32 mouse cellular contexts compared by ENCODE assay signal in the genomic region with DNA sequence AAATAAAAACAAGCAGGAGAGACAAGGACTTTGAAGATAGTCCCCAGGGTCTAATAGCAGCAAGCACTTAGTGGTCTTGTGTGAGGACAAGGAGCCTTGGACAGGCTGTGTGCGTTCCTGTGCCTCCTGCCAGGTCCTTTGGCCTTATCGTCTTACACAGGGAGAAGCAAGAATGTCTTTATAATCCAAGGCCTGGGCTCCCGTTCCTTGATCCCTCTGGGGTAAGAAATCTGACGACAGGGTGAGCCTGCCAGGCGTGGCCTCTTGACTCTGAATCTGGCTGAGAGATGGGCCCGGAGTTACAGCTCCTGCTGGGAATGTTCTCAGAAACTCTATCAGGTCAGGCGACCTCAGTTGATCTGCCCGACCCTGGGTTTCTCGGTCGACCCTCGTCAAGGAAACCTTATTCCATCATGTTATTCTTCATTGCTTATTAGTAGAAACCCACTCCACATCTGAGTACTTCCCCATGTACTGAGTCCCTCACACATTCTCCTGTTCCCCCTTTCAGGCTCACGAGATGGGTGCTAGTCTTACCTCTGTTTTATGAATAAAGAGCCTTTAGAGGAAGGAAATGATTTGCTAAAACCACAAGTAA. TPM values are rescaled to one million over a fixed set of nuclear protein-coding genes. Genes with fewer than 3 reads are reported as not detected.
DNase-seq lines count a peak whose midpoint lies in the region; ATAC-seq and TF ChIP-seq lines count a peak whose summit lies in the region.
"Had no signal": no experiment of that assay in that cellular context is flagged by ENCODE, and none has a peak within 500 bp of the region (broad histone marks: within the 10 kb centered on the region; RNA-seq: fewer than 3 reads in every experiment).

No protein-coding gene starts in this region.

- H3K4me1 ChIP-seq in hindbrain, embryonic 10.5 days (replicated peaks), result peaks cover 17% of the 10 kb centered on the region
- no peaks in the 10 kb centered on the region for H3K4me1 ChIP-seq in hindbrain, embryonic 16.5 days (ENCODE audit: control insufficient read depth, insufficient read depth, low read depth, low read length)
- no peaks in the 10 kb centered on the region for H3K4me1 ChIP-seq in cerebellum, adult 2 months (ENCODE audit: control insufficient read depth, insufficient read depth, low read length)
- H3K4me1 ChIP-seq: forebrain, embryonic 13.5 days; heart, embryonic 13.5 days had no signal

- no peaks in the 10 kb centered on the region for H3K27me3 ChIP-seq in hindbrain, embryonic 10.5 days (ENCODE audit: insufficient read depth, poor library complexity, severe bottlenecking)
- no peaks in the 10 kb centered on the region for H3K27me3 ChIP-seq in hindbrain, embryonic 16.5 days (replicated peaks; ENCODE audit: control insufficient read depth, insufficient read depth, low read length)
- H3K27me3 ChIP-seq in cerebellum, adult 2 months (ENCODE audit: control insufficient read depth, insufficient read depth, low read length), result no peaks in the 10 kb centered on the region
- H3K27me3 ChIP-seq: embryonic facial prominence, embryonic 15.5 days; forebrain, embryonic 13.5 days; heart, embryonic 13.5 days; hindbrain, embryonic 15.5 days had no signal

- TF ChIP-seq CTCF in gastrocnemius, adult 2 months (IDR thresholded peaks at IDR 0.05), result no peak
- TF ChIP-seq CTCF in cerebellum, adult 2 months (IDR thresholded peaks at IDR 0.05; ENCODE audit: borderline replicate concordance, insufficient read depth, low read depth, low read length), result no peak

- TF ChIP-seq POLR2A in cerebellum, adult 2 months (IDR thresholded peaks at IDR 0.05; ENCODE audit: borderline replicate concordance, insufficient read depth, low read length), result no peak

- H3K9me3 ChIP-seq in hindbrain, embryonic 10.5 days, result no peaks in the 10 kb centered on the region
- H3K9me3 ChIP-seq in hindbrain, embryonic 16.5 days (ENCODE audit: control insufficient read depth, low read length), result no peaks in the 10 kb centered on the region
- H3K9me3 ChIP-seq: embryonic facial prominence, embryonic 10.5 days; embryonic facial prominence, embryonic 15.5 days; forebrain, embryonic 13.5 days; hindbrain, embryonic 15.5 days had no signal

- intact Hi-C loops in gastrocnemius, adult 2 months (cut with DNase I), result no loop called here

- H3K36me3 ChIP-seq in hindbrain, embryonic 10.5 days, result no peaks in the 10 kb centered on the region
- no peaks in the 10 kb centered on the region for H3K36me3 ChIP-seq in hindbrain, embryonic 16.5 days (ENCODE audit: control insufficient read depth, insufficient read depth, low read length)
- H3K36me3 ChIP-seq: embryonic facial prominence, embryonic 10.5 days; embryonic facial prominence, embryonic 15.5 days; heart, embryonic 13.5 days; hindbrain, embryonic 15.5 days had no signal

- peak; percentile 20 for DNase-seq in hindbrain, embryonic 10.5 days (ENCODE audit: low spot score)
- peak; percentile 93 for DNase-seq in gastrocnemius, adult 2 months
- peak; percentile 60 for DNase-seq in gastrocnemius, postnatal 10 days
- peak; percentile 97 for DNase-seq in skeletal muscle tissue, adult 2 months (ENCODE audit: low read depth, low spot score)
- DNase-seq in cerebellum, adult 2 months, result no peak
- DNase-seq: adrenal gland, adult 2 months; B cell, adult 2 months; cerebellum, adult 11 months; cerebellum, postnatal 10 days; heart, postnatal 10 days; kidney, adult 2 months; kidney, postnatal 36 days; liver; lung, adult 2 months; lung, postnatal 10 days; midbrain, embryonic 14.5 days; right cerebral cortex, postnatal 25 days had no signal

- ATAC-seq in hindbrain, embryonic 16.5 days, result no peak
- ATAC-seq: forebrain, embryonic 13.5 days had no signal

- no peak overlapping the region for H3K4me2 ChIP-seq in hindbrain, embryonic 16.5 days (ENCODE audit: low read length)
- H3K4me2 ChIP-seq: embryonic facial prominence, embryonic 15.5 days; forebrain, embryonic 13.5 days; heart, embryonic 13.5 days; hindbrain, embryonic 15.5 days had no signal

- H3K9ac ChIP-seq in hindbrain, embryonic 16.5 days (ENCODE audit: low read depth, low read length), result no peak overlapping the region
- H3K9ac ChIP-seq: embryonic facial prominence, embryonic 15.5 days; forebrain, embryonic 13.5 days; heart, embryonic 13.5 days; hindbrain, embryonic 15.5 days; liver, embryonic 14.5 days had no signal

- WGBS in hindbrain, embryonic 10.5 days, result 35% methylated on average over 12 of the region's 12 CpGs
- 63% methylated on average over 12 of the region's 12 CpGs for WGBS in hindbrain, embryonic 16.5 days
- 52% methylated on average over 12 of the region's 12 CpGs for WGBS in cerebellum, adult 2 months

- H3K4me3 ChIP-seq in hindbrain, embryonic 10.5 days, result no peak overlapping the region
- no peak overlapping the region for H3K4me3 ChIP-seq in hindbrain, embryonic 16.5 days (ENCODE audit: low read length)
- peak overlapping the region; percentile 53 for H3K4me3 ChIP-seq in gastrocnemius, adult 2 months
- H3K4me3 ChIP-seq in cerebellum, adult 2 months (replicated peaks; ENCODE audit: insufficient read depth, low read depth, low read length), result no peak overlapping the region
- H3K4me3 ChIP-seq: embryonic facial prominence, embryonic 10.5 days; embryonic facial prominence, embryonic 15.5 days; forebrain, embryonic 13.5 days; heart, embryonic 13.5 days; hindbrain, embryonic 15.5 days; layer of hippocampus, adult 2 months had no signal

- H3K27ac ChIP-seq in hindbrain, embryonic 10.5 days, result no peak overlapping the region
- H3K27ac ChIP-seq in hindbrain, embryonic 16.5 days (ENCODE audit: low read depth, low read length), result no peak overlapping the region
- peak overlapping the region; percentile 97 for H3K27ac ChIP-seq in gastrocnemius, adult 2 months
- no peak overlapping the region for H3K27ac ChIP-seq in cerebellum, adult 2 months (ENCODE audit: insufficient read depth, low read length)
- H3K27ac ChIP-seq: embryonic facial prominence, embryonic 10.5 days; embryonic facial prominence, embryonic 15.5 days; forebrain, embryonic 13.5 days; heart, embryonic 13.5 days; hindbrain, embryonic 15.5 days; layer of hippocampus, adult 2 months; liver, embryonic 14.5 days; macrophage had no signal

RNA-seq across cellular contexts. Expression of gene Myh3, which starts 42.7 kb away (rescaled TPM):
- polyA plus RNA-seq in hindbrain, embryonic 10.5 days (2016; fragmentation: Nextera tagmentation; extraction: Ambion mirVana), result 0.49 and 0.69 TPM in 2 replicates
- polyA plus RNA-seq in hindbrain, embryonic 16.5 days (2015; fragmentation: Nextera tagmentation; extraction: Ambion mirVana), result 0.29 and 11.0 TPM in 2 replicates
- 10 to 100 TPM in 1 of 2 experiments, 1 to 10 TPM in 1; 7.8 to 15.3 TPM for total RNA-seq in gastrocnemius, adult 2 months (2021)
- total RNA-seq in gastrocnemius, postnatal 10 days (2021), result 100 to 1,000 TPM in 1 of 2 experiments, 10 to 100 TPM in 1; 79.0 to 104 TPM
- 0.08 and 0.11 TPM in 2 replicates for polyA plus RNA-seq in cerebellum, adult 2 months (2012; rRNA removed)
- total RNA-seq: common myeloid progenitor, adult 5-6 weeks; hematopoietic stem cell, adult 5-6 weeks; megakaryocyte-erythroid progenitor cell, adult 5-6 weeks; neutrophil, adult 5-6 weeks had no signal
- polyA plus RNA-seq: adrenal gland, adult 2 months; spleen, adult 2 months had no signal

RNA-seq across cellular contexts. Expression of gene Myh2, which starts 50.0 kb away (rescaled TPM):
- 0.02 TPM in 1 of 2 replicates, not detected in the other for polyA plus RNA-seq in hindbrain, embryonic 10.5 days (2016; fragmentation: Nextera tagmentation; extraction: Ambion mirVana)
- 0.15 and 0.21 TPM in 2 replicates for polyA plus RNA-seq in hindbrain, embryonic 16.5 days (2015; fragmentation: Nextera tagmentation; extraction: Ambion mirVana)
- total RNA-seq in gastrocnemius, adult 2 months (2021), result 1,000 to 10,000 TPM; 1,238 to 3,712 TPM
- 1,000 to 10,000 TPM; 1,145 to 1,256 TPM for total RNA-seq in gastrocnemius, postnatal 10 days (2021)
- polyA plus RNA-seq in cerebellum, adult 2 months (2012; rRNA removed), result not detected in 2 replicates
- total RNA-seq: adrenal gland, adult 2 months; common myeloid progenitor, adult 5-6 weeks; heart, postnatal 10 days; hematopoietic stem cell, adult 5-6 weeks; megakaryocyte-erythroid progenitor cell, adult 5-6 weeks; neutrophil, adult 5-6 weeks had no signal
- polyA plus RNA-seq: adrenal gland, adult 2 months; forebrain, embryonic 13.5 days; heart, embryonic 13.5 days; kidney, embryonic 16.5 days; liver, embryonic 14.5 days; macrophage; spleen, adult 2 months had no signal

Comparison
In these comparisons a context has a peak if more than half of its experiments do, and no peak if none do; other contexts are left out.
1. DNase-seq: peak in hindbrain, embryonic 10.5 days (single experiment), gastrocnemius, adult 2 months (single experiment), gastrocnemius, postnatal 10 days (single experiment) and skeletal muscle tissue, adult 2 months (single experiment); none in cerebellum, adult 2 months (0 of 2).